ENCODE assay signal across 11 mouse cellular contexts in the genomic region with DNA sequence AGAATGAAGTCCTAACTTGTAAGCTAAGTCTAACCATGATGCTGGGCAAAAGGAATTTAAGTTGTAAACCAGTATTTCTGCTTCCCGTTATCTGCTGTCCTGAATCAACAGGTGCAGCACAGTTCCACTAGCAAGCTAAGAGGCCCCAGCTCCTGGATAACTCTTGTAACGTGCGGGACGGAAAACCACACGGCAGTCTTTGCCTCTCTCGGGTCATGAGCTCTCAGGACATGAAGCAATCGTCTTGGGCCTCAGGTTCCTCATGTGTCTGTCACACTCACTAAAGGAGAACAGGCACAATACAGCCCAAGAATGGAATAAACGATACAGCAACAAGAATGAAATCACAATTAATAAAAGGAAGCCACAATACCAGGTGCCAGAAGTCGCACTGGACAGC.
A peak's percentile ranks its signal among the peaks of the same experiment; 100 is the strongest.
DNase-seq lines count a peak whose midpoint lies in the region; ATAC-seq and TF ChIP-seq lines count a peak whose summit lies in the region.
"Had no signal": no experiment of that assay in that cellular context is flagged by ENCODE, and none has a peak within 500 bp of the region (broad histone marks: within the 10 kb centered on the region; RNA-seq: fewer than 3 reads in every experiment).

No protein-coding gene starts in this region.

- TF ChIP-seq POLR2A in embryonic fibroblast, embryonic 13.5 days (IDR thresholded peaks at IDR 0.05; ENCODE audit: low read depth, low read length) = no peak

- TF ChIP-seq CTCF in embryonic fibroblast, embryonic 13.5 days (IDR thresholded peaks at IDR 0.05; ENCODE audit: borderline replicate concordance, insufficient read depth, low read length) = no peak

- H3K27me3 ChIP-seq in heart, embryonic 16.5 days (ENCODE audit: control insufficient read depth, insufficient read depth, low read length) = no peaks in the 10 kb centered on the region

- H3K36me3 ChIP-seq in heart, embryonic 16.5 days (ENCODE audit: control insufficient read depth, insufficient read depth) = no peaks in the 10 kb centered on the region

- intact Hi-C loops in heart, postnatal 36 days (cut with DNase I) = no loop called here

- H3K4me3 ChIP-seq in heart, embryonic 16.5 days (ENCODE audit: low read length) = no peak overlapping the region
- no peak overlapping the region for H3K4me3 ChIP-seq in embryonic fibroblast, embryonic 13.5 days (ENCODE audit: insufficient read depth, low read length)
- H3K4me3 ChIP-seq: forebrain, embryonic 10.5 days had no signal

- WGBS in heart, embryonic 16.5 days = 47% methylated on average over 9 of the region's 9 CpGs

- ATAC-seq in heart, embryonic 16.5 days (replicated peaks; ENCODE audit: extremely low read depth, insufficient read depth, low FRiP score) = no peak

- DNase-seq in heart, postnatal 36 days = no peak
- DNase-seq in 416B (ENCODE audit: low read depth) = peak; percentile 85
- DNase-seq in lung, postnatal 4 days = peak; percentile 40 to 43
- no peak for DNase-seq in spleen, postnatal 14 days (ENCODE audit: low spot score in 2 of 2)
- no peak for DNase-seq in layer of hippocampus, adult 8-10 months (ENCODE audit: low spot score in 2 of 2)
- DNase-seq: gastrocnemius, postnatal 10 days; left cerebral cortex, postnatal 4 days had no signal

- no peaks in the 10 kb centered on the region for H3K9me3 ChIP-seq in heart, embryonic 16.5 days (replicated peaks; ENCODE audit: control insufficient read depth, low read length)
- H3K9me3 ChIP-seq: forebrain, embryonic 10.5 days had no signal

- H3K9ac ChIP-seq in heart, embryonic 16.5 days (ENCODE audit: low read length) = 0 out of 2 replicates have a peak overlapping the region, but pooled peaks have one; percentile 9
- H3K9ac ChIP-seq: hindbrain, embryonic 14.5 days had no signal

- no peak overlapping the region for H3K4me2 ChIP-seq in heart, embryonic 16.5 days (ENCODE audit: low read depth, low read length)
- H3K4me2 ChIP-seq: hindbrain, embryonic 14.5 days had no signal

- H3K4me1 ChIP-seq in heart, embryonic 16.5 days (ENCODE audit: control insufficient read depth, insufficient read depth, low read length) = peaks cover 29% of the 10 kb centered on the region
- H3K4me1 ChIP-seq in embryonic fibroblast, embryonic 13.5 days (ENCODE audit: control insufficient read depth, insufficient read depth, low read length) = peaks cover 24% of the 10 kb centered on the region

- peak overlapping the region; percentile 75 for H3K27ac ChIP-seq in heart, embryonic 16.5 days (ENCODE audit: low read length)
- H3K27ac ChIP-seq in embryonic fibroblast, embryonic 13.5 days (ENCODE audit: insufficient read depth, low read length) = peak overlapping the region; percentile 42; the same call in 1 of the 2 replicates
- H3K27ac ChIP-seq: forebrain, embryonic 10.5 days; hindbrain, embryonic 14.5 days had no signal

Comparison
In these comparisons a context has a peak if more than half of its experiments do, and no peak if none do; other contexts are left out.
1. DNase-seq: peak in 416B (single experiment) and lung, postnatal 4 days (2 of 2); none in heart, postnatal 36 days (0 of 2), spleen, postnatal 14 days (0 of 2) and layer of hippocampus, adult 8-10 months (0 of 2).